Mouse (Mus musculus) layer of hippocampus, postnatal 10 days (tissue): ENCODE data around the gene Slc24a1. TPM values are rescaled to one million over a fixed set of nuclear protein-coding genes. Genes with fewer than 3 reads are reported as not detected.
"Not testable (repeated sequence)": the region's sequence is repeated elsewhere in the genome, so short reads cannot be mapped to it uniquely, and the experiment has no call there.

Experiments used
- DNase-seq, 2 experiments: peaks; one replicate each; pipeline ENCODE4 v3.0.0; 2021; ENCODE audit warnings: low spot score in 2 of 2
- long read RNA-seq: library from polyadenylated mRNA; stranded (forward); transcript quantifications from one replicate; pipeline ENCODE4 v2.0.0, GENCODE M21; 2023
- total RNA-seq, 2 experiments: library from RNA; stranded (reverse); gene quantifications; 2 replicates each; pipeline ENCODE4 v1.2.3; 2021

Gene Slc24a1
- total RNA-seq: under 1 TPM; 0.07 to 0.25 TPM
- long read RNA-seq, partial matches to known transcripts: 1 of 2 reads
- long read RNA-seq, other reads (novel, unspliced or antisense): 1 of 2 reads

GRCm38 (mm10) chr9:64951161-64951657 is at the start of gene Slc24a1:
Gene Slc24a1 (minus strand): TSS chr9:64951607.
- DNase-seq: no peak

DNA sequence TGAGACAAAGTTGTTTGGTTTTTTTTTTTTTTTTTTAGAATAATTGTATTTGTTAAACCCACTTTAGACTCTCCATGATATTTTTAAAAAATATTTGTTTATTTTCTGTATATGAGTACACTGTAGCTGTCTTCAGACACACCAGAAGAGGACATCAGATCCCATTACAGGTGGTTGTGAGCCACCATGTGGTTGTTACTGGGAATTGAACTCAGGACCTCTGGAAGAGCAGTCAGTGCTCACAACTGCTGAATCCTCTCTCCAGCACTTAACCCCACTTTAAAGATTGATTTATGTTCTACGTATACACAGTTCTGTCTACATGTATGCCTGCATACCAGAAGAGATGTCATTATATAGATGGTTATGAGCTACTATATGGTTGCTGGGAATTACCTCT is 44.1 kb upstream of the Slc24a1 start:
- not testable (repeated sequence) for DNase-seq

DNA sequence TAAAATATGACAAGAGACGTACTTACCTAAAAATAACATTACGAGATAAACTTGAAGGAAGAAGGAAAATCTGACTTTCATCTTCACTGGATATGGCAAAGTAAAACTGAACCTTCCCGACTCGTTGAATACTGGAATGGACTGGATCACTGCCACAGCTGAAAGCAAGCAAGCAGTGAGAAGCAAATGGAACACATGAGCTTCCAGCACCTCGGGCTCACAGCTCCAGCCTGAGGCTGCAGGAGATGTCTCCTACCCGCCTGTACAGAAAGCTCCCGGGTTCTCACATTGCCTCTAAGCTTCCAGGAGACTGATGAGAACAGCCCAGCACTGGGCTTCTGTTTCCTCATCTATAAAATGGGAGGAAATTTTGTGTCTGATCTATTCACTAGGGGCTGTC is 38.9 kb upstream of the Slc24a1 start:
- DNase-seq: no peak

GRCm38 (mm10) chr9:64988443-64988842 is 37.0 kb upstream of the Slc24a1 start:
- no peak for DNase-seq

DNA sequence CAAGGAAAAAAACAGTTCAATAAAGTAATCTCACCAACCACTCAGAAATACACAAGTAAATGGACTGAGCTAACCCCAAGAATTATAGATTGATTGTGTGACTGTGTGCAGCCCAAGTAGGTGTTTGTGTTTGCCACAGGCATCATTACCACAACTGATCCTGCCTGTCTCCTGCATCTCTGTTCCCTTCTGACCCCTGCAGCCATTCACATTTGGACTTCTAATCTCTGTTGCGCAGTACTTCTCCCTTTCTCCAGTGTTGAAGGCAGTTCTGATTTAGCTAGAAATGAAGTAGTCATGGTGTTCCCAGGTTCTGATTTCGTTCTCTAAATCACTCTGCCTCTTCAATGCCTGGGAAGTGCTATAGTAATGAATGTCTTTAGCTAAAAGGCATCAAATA is 36.2 kb upstream of the Slc24a1 start:
- DNase-seq: no peak

- DNase-seq: no peak
Observed at GRCm38 (mm10) chr9:64985807-64986206, 34.4 kb upstream of the Slc24a1 start.

GRCm38 (mm10) chr9:64985037-64985794 is 33.8 kb upstream of the Slc24a1 start:
- peak in 1 of 2 experiments; percentile 17 for DNase-seq

DNA sequence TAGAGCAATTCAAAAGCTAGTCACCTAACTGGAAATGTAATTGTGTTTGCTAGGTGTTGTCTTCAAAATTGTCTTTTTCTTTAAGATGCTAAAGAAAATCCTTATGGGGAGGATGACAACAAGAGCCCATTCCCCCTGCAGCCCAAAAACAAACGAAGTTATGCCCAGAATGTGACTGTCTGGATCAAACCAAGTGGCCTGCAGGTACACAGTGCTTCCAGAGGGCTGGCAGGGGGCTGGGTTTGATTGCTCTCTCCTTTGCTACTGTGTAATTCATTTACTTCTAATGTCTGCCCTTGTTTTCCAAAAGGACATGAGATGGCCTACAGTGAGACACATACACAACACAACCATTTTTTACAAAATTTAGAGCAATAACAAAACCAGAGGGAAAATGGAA is 30.5 kb upstream of the Slc24a1 start:
- DNase-seq: no peak

DNA sequence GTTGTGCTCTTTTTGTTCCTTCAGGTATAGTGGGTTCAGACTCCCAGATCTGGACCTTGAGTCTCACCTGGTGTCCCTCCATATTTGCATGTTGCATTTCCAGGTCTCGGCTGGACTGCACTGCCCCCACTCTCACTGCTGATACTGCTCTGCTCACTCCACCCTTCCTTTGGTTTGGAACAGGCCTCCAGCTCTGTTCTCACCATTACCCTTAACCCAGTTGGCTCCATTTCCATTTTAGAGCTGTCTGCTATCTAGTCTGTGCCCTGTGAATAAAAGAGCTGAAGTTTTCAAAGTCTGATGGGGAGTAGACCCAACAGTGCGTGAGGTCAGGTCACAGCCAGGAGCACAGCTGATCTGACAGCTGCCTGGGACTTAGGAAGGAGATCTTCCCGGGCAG is 29.1 kb upstream of the Slc24a1 start:
- DNase-seq: no peak

- DNase-seq: no peak
Observed at GRCm38 (mm10) chr9:64960978-64961320, 9.5 kb upstream of the Slc24a1 start.

GRCm38 (mm10) chr9:64960117-64960977 is 8.9 kb upstream of the Slc24a1 start, which contains the start of gene Ints14:
Gene Ints14 (plus strand): TSS chr9:64960905.
- DNase-seq: peak; percentile 98 to 99

DNA sequence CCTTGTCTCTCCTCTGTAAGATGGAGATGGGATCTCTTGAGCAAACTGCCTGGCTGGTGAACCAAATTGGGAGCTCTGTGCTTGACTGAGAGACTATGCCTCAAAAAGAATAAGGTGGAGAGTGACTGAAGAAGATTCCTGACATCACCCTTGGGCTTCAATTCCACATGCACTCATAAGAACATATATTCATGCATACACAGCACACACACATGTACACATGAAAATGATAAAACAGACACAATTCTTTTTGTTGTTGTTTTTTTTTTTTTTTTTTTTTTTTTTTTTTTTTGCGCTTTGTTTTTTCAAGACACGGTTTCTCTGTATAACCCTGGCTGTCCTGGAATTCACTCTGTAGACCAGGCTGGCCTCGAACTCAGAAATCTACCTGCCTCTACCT is 5.9 kb upstream of the Slc24a1 start:
- no peak for DNase-seq

- DNase-seq: peak in 1 of 2 experiments; percentile 43
Observed at GRCm38 (mm10) chr9:64956337-64956736, 4.9 kb upstream of the Slc24a1 start.

DNA sequence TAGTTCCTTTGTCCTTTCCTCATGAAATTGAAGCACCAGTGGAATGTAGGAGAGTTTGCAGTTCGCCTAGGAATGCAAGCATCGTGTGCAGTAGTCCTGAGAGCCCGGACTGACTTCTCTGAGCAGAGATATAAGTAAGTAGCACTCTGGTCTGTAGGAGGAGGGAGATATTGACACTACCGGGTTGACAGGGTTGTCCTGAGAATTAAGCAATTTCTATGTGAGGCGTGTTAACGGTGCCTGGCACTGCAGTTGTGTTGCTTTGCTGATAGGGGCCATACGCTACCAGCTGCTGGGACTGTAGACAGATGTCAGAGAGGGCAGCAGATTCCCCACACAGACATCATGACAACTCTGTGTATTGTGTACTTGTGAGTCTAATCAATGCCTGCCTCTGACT is 1.8 kb upstream of the Slc24a1 start:
- DNase-seq: no peak

DNA sequence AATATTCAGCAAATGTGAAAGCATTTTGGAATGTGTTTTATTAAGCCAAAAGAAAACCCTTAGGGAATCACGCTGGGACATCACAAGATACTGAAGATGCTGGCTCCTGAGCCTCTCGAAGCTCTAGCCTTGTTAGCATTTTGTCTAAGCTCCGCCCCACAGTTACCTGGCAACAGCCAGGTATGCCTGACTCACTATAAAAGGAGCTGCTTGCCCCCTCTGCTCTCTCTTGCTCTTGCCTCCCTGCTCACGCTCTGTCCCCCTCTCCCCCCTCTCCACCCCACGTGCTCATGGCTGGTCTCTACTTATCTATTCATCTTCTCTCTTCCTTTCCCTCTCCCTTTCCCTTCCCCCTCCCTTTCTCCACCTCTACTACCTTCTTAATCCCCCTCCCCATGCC is 648 bp upstream of the Slc24a1 start:
- no peak for DNase-seq

- no peak for DNase-seq
Observed at GRCm38 (mm10) chr9:64947483-64948095, 3.8 kb downstream of the Slc24a1 start.

- DNase-seq: no peak
Observed at GRCm38 (mm10) chr9:64943997-64944396, 7.4 kb downstream of the Slc24a1 start.

DNA sequence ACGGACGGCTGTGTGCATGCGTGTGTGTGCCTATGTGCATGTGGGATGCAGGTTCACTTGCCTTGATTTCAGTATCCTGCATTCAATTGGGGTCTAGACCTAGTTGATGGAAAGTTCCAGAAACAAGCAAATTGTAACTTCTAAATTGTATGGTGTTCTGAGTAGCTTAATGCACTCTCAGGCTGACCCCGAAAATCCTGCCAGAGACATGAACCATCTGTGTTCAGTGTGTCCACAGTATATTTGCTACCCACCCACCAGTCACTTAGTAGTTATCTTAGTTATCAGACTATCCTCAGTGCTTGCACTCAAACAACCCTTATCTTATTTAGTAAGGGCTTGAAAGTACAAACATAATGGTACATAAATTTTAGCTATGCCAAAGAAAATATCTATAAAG is 9.8 kb downstream of the Slc24a1 start:
- DNase-seq: no peak

- no peak for DNase-seq
Observed at GRCm38 (mm10) chr9:64940731-64941346, 10.6 kb downstream of the Slc24a1 start.

GRCm38 (mm10) chr9:64939790-64940189 is 11.6 kb downstream of the Slc24a1 start:
- no peak for DNase-seq

GRCm38 (mm10) chr9:64939281-64939680 is 12.1 kb downstream of the Slc24a1 start:
- DNase-seq: no peak
